Mouse (Mus musculus) lung, postnatal 25 days (tissue): ENCODE results near the gene Cdc42ep5.
"Not testable (repeated sequence)": the region's sequence is repeated elsewhere in the genome, so short reads cannot be mapped to it uniquely, and the experiment has no call there.

Source experiments
- DNase-seq: peaks from one replicate; pipeline ENCODE4 v3.0.0; 2022; ENCODE audit warnings: low spot score

The Cdc42ep5 gene

DNA sequence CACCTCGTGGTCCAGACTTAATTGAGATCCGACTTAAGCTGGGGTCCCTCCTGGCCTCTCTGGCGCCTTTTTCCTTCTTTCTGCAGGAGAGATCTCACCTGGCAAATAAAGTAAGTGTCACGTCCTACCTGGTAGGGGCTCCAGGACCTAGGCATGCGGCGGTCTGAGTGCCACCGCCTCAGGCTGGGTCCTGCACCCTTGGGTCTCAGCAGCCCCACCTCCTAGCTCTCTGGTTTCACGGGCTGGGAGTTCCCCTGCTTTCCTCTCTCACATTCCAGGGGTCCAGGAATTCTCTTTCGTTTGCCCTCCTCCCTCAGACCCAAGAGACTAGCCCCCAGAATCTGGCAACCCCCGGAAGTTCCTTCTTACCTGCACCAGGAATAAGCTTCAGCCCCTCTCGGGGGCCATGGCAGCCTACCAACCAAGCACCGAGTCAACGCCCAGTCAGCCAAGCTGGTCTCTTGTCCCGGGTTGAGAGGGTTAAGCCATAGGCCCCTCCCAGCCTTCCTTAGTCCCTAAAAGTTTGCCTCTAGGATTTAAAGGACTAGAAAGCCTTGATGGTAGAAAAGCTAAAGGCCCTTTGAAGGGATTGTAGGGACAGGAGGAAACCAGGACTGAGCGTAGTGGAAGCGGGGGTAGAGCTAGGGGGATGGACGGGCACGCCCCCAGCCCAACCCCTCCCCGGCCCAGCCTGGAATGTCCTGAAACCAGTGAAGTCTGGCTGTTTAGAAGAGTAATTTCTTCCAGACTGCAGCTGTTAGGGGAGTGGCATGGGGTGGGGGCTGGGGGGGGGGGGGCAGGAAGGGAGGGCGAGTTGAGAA, at the start of gene Cdc42ep5:
Gene Cdc42ep5 (minus strand): TSS at position 771 of the 821 bp plus-strand sequence.
- DNase-seq: peak; percentile 41

DNA sequence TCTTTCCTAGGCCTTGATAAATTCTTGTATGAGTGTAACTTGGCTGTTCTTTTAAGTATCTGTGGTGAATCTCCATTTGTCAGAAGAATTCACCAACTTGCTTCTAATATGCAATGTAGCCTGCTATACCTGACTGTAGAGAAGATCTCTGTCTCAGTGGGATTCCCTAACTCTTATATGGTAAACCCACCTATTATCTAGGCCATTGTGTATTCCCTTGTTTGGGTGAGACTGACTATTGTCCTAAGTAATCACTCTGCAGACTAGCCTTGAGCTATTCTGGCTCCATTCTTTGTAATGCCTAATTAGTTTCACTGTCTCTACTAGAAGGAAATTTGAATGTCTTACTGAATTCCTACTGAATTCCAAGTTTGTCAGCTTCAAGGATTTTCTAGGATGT, 48.8 kb upstream of the Cdc42ep5 start:
- not testable (repeated sequence) for DNase-seq

DNA sequence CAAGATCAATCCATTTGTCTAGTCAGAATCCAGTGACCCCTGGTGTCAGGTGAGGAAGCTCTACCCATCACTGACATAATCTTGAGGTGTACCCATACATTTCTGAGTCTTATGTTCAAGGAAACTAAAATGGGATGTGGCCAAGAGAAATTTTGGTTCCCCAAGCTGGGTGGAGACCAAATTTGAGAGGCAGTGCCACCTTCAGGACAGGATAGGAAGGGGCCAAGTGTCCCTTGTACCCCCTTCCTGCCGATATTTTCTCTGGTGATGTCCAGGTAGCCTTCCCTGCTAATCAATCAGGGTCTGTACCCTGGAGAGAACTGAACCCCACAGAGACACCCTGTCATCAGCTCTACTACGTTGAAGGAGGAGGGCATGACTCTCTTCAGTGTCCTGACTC, 44.0 kb upstream of the Cdc42ep5 start:
- DNase-seq: no peak

DNA sequence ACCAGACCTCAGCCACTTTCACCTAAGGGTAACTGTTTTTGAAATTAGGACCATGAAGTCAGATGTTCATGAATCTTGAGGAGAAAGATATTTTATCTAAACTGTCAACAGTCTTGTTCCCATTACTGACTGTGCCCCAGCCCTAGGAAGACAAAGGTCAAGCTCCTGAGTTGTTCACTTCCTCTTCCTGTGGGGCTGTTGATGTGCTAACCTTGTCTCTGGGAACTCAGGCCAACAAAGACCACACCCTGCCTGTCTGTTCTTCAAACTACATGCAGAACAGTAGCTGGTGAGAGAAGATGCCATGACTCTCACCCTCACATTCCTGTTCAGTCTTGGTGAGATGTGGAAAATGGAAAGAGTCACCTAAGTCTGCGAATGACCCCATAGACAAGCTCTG, 42.5 kb upstream of the Cdc42ep5 start:
- peak; percentile 13 for DNase-seq

DNA sequence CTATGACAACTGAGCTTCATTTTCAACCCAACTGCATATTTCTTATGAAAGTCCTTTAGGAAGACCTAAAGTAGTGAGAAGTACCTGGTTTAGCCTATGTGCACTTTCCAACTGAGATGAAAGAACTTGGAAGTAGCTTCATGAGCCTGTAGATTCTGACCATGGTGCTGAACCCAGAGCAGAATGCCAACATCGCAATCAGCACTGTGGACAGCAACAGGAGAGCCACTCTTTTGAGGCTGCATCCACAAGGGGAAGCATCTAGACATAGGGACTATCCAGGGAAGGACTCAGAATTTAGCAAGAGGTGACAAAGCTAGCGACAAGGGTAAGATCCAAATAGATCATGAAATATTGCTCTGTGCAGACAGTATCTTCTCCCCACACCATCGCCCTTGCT, 13.8 kb upstream of the Cdc42ep5 start:
- no peak for DNase-seq

DNA sequence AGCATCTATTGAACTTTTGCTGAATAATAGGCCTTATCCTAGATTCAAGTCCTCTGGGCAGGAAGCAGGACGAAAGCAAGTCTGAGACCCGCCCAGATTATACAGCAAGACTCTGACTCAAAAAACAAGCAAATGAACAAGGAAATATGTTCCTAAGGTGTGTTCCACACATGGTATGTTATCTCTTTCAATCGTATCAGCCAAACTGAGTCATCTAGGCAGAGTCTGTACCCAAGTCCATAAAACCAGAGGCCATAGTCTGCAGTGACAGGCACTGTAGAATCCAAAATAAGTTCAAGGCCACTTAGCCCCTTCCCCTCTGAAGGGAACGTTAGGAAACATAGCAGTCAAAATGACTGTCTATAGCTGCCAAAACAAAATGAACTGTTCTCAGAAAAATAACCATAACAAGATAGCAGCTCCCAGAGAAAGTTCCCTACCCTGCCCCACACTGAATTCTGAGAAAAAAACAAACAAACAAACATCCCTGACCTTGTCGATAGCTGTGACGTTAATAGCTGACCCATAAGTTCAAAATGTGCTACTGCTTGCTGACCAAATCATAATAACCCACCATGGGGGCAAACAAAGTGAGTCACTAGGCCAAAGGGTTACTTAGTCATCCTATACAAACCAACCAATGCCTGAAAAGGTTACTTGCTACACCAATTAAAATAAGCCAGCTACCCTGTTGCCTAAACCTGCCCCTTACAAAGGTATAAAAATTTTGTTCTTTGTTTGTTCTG, 5.7 kb upstream of the Cdc42ep5 start:
- no peak for DNase-seq

DNA sequence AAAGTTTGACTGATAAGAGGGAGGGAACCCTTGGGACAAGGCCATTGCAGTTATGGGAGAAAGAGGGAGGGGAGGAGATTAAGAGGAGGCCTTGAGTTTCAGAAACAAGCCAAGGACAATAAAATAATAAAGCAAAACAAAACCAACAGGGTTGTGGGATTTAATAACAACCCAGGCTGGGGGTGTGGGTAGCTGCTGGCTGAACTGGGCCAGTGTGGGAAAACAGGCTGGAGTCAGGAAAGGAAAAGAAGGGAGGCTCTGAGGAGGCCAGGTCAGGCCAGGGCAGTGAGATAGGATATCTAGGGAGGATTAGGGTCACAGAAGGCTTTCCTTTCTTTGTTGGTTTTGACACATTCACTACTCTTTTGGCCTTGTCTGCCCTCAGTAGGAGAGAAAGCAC, 2.4 kb upstream of the Cdc42ep5 start:
- no peak for DNase-seq

DNA sequence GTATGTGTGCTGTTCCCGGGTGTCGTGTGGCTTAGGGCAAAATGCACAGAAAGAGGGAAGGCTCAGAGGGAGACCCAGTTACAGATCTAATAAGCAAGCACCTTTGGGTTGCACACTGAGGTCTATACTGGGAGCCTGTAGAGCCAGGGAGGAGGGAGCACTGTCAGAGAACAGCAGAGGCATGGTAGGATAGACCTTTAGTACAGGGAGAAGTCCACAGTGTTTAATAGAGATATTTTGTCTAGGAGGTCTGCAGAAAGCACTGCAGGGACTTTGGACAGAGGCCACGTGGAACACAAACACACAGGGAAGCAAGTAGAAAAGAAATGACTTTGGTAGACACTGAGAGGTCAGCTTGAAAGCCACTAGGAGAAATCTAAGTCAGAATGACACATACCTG, 626 bp upstream of the Cdc42ep5 start:
- no peak for DNase-seq

DNA sequence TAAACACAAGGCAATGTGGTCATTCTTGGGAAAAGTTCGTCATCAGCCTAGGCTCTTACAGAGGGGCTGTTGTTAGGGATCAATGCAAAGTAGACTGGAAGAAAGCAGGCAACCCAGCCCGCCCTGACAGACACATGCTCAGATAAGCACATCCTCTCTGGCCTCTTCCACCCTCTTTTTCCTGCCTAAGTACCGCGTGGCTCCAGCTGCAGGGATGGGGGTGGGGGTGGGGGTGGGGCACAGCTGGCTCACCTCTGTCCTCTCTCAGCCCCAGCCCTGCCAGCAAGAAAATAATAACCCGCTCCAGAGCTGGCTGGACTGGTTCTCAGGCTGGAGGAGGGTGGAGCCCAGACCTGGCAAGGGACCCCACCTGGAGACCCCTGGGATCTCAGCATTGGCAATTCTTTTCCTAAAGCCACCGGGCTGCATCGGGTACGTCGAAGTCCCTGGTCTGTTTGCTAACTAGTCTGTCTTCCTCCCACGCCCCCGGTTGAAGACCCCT, 1.0 kb downstream of the Cdc42ep5 start:
- no peak for DNase-seq

DNA sequence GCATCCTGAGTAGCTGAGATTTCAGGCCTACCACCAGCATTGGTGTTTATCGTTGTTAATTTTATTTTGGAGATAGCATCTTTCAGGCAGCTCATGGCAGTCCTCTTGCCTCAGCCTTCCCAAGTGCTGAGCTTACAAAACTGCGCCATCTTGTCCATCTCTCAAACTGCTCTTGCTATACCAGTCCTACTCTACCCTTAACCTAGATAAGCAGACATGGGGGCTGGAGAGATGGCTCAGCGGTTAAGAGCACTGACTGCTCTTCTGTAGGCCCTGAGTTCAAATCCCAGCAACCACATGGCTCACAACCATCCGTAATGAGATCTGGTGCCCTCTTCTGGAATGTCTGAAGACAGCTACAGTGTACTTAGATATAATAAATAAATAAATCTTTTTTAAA, 3.1 kb downstream of the Cdc42ep5 start:
- DNase-seq: not testable (repeated sequence)

DNA sequence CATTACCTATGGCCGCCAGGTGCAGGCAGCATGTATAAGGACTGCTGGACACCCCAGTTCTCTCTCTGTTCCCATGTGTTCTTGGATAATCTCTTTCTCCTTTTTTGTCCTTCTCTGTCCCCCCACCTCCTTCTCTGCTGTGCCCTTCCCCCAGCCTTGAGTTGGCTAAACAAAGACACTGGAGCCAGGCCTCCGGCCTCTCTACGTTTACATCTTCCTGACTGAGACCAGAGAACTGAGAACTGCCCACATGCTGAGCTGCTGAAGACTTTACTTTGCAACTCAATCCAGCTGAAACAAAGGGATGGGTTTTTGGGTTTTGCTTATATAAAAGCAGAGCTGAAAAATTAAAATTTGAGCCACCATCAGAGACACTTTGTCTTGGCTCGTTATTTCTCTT, 9.7 kb downstream of the Cdc42ep5 start:
- DNase-seq: no peak

DNA sequence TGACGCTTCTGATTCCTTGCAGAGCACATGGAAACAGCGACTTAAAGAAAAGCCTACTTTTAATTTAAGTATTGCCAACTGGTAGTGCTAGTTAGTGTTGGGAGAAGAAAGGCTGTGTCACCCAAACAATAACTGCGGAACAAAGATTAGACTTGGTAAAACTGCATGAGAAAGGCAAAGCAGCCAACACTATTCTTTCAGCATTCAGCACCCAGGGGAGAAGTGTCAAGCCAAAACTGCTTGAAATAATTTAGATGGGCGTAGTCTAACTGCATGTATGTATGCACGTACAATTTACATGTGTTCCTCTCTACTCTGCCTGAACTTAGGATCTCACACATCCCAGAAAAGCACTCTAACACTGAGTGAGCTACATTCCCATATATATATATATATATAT, 10.3 kb downstream of the Cdc42ep5 start:
- no peak for DNase-seq

DNA sequence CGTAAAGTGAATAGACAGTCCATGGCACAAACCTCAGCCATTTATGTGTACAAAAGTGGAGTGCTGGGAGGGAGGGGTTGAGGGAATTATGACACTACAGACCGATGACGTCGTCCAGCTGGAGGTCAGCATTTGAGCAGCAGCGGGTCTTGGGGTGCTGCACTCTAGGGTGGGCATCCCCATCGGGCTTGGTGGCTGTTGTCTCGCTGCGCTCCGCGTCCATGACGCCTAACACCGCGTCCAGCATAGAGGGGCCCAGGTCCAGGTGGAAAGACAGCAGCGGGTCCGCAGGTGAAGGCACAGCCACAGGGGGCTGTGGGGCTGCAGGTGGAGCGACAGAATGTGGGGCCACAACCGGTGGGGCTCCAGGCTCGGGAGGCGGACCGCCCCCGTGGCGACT, 13.4 kb downstream of the Cdc42ep5 start:
- no peak for DNase-seq

DNA sequence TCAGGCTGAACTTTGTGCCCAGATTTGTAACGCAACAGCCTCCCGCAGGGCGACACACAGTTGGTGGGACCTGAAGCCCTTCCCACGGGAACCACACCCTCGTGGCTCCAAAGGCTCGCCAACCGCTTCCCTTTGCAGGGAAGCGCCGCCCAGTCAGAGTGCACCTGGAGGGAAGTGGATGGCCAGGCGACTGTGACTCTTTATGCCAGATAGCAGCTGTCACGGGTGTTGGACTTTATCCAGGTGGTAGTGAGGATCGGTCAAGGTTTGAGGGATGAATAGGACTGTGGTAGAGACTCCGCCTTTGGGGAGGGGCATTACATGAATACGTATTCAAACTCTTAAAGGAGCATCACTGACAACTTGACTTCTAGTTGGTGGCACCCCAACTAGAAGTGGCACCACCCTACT, 13.8 kb downstream of the Cdc42ep5 start:
- DNase-seq: peak; percentile 53

DNA sequence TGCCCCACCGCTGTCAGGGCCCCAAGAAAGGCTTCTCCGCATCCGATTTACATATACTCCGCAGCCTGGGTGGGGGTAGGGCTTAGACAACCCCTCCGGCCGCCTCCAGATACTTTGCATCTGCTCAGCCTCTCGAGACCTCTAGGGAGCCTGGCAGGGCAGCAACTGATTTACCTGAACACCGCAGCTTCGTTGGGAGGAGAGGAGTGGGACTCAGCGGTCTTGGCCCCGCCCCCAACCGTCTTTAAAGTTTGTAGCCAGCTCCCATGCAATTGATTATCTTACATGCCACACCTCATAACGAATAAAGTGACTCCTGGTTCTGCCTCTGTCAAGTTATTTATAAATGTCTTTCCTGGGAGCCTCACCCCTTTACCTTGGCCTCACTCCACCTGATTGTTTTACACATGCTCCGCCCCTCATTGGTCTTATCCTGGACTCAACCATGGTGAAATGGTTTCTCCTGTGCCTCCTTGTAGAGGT, 14.6 kb downstream of the Cdc42ep5 start, which contains the start of gene Leng9:
Gene Leng9 (minus strand): TSS at position 316 of the 483 bp plus-strand sequence.
- peak; percentile 61 for DNase-seq

DNA sequence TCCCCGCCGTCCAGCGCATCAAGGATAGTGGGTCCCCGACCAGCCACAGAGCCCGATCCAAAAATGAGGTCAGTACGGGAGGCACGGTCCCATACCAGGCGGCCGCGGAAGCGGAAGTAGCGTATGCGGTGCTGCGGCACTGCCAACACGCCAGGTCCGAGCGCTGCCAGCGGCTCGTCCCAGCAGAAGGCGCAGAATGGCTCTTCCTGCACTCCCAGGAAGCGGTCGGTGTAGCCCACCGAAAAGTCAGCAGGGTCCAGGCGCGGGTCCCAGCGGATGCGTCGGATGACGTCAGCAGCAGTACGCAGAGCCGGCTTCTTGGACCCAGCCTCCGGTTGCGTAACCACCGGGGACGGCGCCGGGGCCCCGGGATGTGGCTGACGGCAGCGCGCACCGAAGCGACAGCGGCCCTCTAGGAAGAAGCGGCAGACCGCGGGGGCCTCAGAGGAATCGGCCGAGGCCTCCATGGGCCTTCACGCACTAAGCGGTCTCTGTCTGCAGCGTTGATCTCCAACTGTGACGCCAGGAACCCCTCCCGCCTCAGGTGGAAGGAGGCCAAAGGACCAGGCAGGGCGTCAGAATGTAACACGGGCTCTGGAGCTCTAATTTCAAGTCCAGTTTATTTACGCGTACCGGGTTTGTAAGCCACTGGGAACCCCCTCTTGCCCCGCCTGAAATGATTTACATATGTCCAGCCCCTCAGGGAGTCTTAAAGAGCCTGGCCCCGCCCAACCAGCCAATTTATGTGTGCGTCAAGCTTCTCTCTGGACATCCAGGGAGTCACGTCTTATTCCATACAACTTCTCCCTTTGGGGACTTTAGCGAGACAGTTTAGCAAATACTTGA, 15.2 kb downstream of the Cdc42ep5 start:
- DNase-seq: peak; percentile 84

DNA sequence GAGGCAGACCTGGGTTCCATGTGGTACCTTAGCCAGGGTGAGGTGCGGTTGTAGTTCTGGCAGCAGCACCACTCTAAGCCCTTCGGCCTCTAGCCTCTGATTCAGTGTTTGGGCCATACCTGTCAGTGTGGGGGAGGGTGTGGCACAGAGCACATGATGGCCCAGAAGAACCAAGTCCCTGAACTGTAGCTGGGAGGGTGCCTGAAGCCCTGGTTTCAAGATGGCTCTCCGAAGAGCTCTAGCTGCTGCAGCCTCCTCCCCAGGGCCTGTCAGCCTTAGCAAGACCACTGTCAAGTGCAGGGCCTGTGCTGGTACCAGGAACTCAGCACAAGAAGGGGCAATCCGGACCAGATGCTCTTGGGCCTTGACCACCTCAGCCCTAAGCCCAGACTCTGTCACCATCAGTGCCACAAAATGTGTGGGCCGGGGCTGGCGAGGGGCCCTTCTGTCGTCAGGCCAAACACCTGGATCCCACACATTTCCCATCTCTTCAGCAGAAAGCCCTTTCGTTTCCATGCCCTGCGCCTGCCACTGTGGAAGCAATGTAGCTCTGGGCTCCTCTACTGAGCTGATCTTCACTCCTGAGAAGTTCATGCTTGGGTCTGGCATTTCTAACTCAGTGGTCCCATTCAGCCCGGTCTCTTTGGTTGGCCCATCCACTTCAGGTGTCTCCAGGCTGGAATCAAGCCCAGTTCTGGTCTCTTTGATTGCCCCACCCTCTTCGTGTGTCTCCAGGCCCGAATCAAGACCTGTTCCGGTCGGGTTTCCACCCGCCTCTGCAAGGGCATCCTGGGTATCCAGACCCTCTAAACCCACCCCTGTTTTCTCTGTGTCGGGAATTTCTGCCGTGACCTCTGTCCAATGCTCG, 16.1 kb downstream of the Cdc42ep5 start:
- DNase-seq: peak; percentile 32

DNA sequence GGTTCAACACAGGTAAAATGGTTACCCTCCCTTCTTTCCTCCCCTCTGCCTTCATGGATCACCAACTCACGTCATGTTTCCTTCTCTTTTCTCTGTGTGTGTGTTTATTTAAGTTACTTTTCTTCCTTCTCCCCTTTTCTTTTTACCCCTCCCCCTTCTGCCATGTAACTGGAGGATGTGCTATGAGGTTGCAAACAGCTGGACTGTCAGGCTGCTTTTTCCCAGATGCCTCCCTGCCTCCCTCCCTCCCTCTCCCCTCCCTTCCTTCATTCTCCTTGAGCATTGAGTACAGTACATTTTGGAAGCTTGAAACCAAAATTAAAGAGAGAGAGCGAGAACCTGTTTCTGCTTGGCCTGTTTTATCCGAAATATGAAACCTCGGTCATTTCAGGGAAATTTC, 16.8 kb downstream of the Cdc42ep5 start:
- DNase-seq: no peak

DNA sequence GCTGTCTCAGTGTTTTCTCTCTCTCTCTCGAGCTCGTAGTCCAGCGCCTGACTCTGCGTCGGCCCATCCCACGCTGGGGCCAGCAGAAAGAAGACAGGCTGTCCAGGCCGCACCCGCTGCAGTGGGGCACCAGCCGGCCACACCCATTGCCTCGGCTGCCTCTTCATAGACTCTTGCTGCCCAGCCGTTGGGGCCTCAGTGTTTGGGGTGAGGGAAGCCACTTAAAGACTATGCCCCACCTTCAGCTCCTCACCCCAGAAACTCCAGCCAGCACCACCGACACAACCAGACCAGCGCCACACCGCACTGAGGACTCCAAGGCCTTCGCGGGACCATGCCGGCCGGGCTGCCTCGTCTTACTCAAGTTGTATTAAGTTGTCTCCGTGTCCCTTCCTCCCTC, 17.3 kb downstream of the Cdc42ep5 start:
- DNase-seq: no peak

DNA sequence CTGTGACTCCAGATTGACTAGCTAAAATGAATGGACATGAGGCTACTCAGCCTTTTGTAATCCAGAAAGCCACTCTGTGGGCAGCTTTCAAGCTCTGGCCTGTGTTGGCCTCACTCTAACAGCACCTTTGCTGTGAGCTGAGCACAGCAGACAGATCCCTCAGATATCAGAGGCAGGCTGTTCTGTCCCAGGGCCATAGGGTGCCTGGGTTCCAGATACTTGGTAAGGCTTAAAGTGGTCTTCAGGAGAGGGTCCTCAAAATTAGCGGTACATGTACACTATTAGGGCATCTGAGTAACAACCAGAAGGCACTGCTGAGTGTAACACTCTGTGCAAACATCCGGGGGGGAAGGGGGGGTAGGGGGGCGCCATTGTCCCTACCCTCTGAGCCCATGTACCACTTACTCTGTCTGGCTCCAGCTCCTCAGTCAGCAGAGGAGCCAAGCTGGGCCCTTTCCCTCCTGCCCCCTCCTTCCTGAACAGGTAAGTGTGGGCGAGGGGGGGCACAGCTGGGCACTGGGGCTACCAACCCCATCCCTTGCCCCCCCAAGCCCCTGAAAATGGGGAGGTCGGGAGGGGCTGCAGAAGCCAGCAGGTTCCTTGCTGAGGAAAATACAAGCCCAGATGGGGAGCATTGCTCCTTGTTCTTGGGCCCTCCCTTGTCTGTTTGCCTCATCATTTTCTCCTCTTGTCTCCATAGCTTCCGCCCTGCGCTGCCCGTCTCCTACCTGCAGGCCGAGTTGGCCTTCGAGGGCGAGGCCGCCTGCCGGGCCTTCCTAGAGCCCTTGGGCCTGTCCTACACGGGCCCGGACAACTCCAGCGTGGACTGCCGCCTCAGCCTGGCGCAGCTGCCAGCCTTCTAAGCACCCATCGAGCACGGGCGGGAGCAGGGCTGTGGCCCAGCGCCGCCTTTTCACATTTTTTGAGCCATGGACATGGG, 18.1 kb downstream of the Cdc42ep5 start:
- DNase-seq: no peak
